Mouse (Mus musculus): Measurements from ENCODE around the gene Cnga4. TPM values are rescaled to one million over a fixed set of nuclear protein-coding genes. Genes with fewer than 3 reads are reported as not detected.
A peak's percentile ranks its signal among the peaks of the same experiment; 100 is the strongest.
"Not testable (repeated sequence)": the region's sequence is repeated elsewhere in the genome, so short reads cannot be mapped to it uniquely, and the experiment has no call there.

Cnga4 gene
- polyA plus RNA-seq, 1 experiment from 2014 or later: 0.08 TPM

- Histone ChIP-seq H3K9ac (no peak overlapping the region), H3K4me1 (no peaks in the 10 kb centered on the region), H3K27me3 (no peaks in the 10 kb centered on the region), H3K36me3 (peaks cover 68% of the 10 kb centered on the region), H3K4me3 (no peak overlapping the region), H3K9me3 (no peaks in the 10 kb centered on the region), H3K27ac (no peak overlapping the region), H3K4me2 (replicated peaks) (no peak overlapping the region)
- no peak for ATAC-seq (ENCODE audit: insufficient number of reproducible peaks, insufficient read depth, low FRiP score, low TSS enrichment)
- WGBS: 89% methylated on average over 2 of the region's 2 CpGs
Observed at GRCm38 (mm10) chr7:105387696-105388095, 16.7 kb upstream of the Cnga4 start.

DNA sequence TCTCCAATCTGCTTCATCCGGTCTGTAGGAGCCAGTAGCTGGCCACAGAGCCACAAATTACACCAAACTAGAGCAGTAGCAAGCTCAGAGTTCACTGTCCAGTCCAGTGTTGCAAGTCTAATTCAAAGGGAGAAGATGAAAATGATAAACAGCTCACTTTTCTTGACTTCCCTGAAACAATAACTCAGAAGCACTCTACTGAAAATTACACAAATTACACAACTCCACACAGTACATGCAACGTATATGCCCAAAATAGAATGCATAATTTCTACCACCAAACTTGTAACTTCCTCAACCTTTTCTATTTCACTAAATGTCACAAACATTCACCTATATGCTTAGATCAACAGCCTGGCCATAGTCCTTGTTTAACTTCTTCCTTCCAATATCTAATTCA lies 14.1 kb upstream of the Cnga4 start:
- no peak overlapping the region for H3K4me3 ChIP-seq
- H3K4me2 ChIP-seq (replicated peaks): no peak overlapping the region
- 92% methylated on average over 2 of the region's 2 CpGs for WGBS
- H3K27me3 ChIP-seq: no peaks in the 10 kb centered on the region
- H3K27ac ChIP-seq: no peak overlapping the region
- no peaks in the 10 kb centered on the region for H3K9me3 ChIP-seq
- H3K36me3 ChIP-seq: peaks cover 47% of the 10 kb centered on the region
- ATAC-seq (ENCODE audit: insufficient number of reproducible peaks, insufficient read depth, low FRiP score, low TSS enrichment): no peak
- H3K9ac ChIP-seq: no peak overlapping the region
- H3K4me1 ChIP-seq: no peaks in the 10 kb centered on the region

- 55% methylated on average over 1 of the region's 1 CpGs for WGBS
- no peak for ATAC-seq (ENCODE audit: insufficient number of reproducible peaks, insufficient read depth, low FRiP score, low TSS enrichment)
- H3K4me2 ChIP-seq (replicated peaks): no peak overlapping the region
Observed at GRCm38 (mm10) chr7:105394606-105395005, 9.8 kb upstream of the Cnga4 start.

GRCm38 (mm10) chr7:105395131-105395820 lies 9.1 kb upstream of the Cnga4 start:
- peaks cover 4% of the 10 kb centered on the region; the same call in 1 of the 2 replicates for H3K4me1 ChIP-seq
- no peak overlapping the region for H3K4me3 ChIP-seq
- no peak overlapping the region for H3K4me2 ChIP-seq (replicated peaks)
- no peak overlapping the region for H3K27ac ChIP-seq
- H3K36me3 ChIP-seq: peaks cover 10% of the 10 kb centered on the region; the same call in 1 of the 2 replicates
- ATAC-seq (ENCODE audit: insufficient number of reproducible peaks, insufficient read depth, low FRiP score, low TSS enrichment): no peak
- H3K9me3 ChIP-seq: no peaks in the 10 kb centered on the region
- H3K27me3 ChIP-seq: no peaks in the 10 kb centered on the region
- no peak overlapping the region for H3K9ac ChIP-seq

More at GRCm38 (mm10) chr7:105394606-105395005, 9.8 kb upstream of the Cnga4 start:
- Histone ChIP-seq H3K4me1 (peaks cover 4% of the 10 kb centered on the region; the same call in 1 of the 2 replicates), H3K4me3 (no peak overlapping the region), H3K36me3 (peaks cover 15% of the 10 kb centered on the region), H3K27ac (no peak overlapping the region), H3K27me3 (no peaks in the 10 kb centered on the region), H3K9me3 (no peaks in the 10 kb centered on the region), H3K9ac (no peak overlapping the region)

- Histone ChIP-seq H3K27ac (no peak overlapping the region), H3K4me3 (no peak overlapping the region), H3K4me2 (replicated peaks) (no peak overlapping the region), H3K36me3 (peaks cover 10% of the 10 kb centered on the region; the same call in 1 of the 2 replicates), H3K9me3 (no peaks in the 10 kb centered on the region), H3K27me3 (no peaks in the 10 kb centered on the region), H3K4me1 (peaks cover 4% of the 10 kb centered on the region; the same call in 1 of the 2 replicates), H3K9ac (no peak overlapping the region)
- ATAC-seq (ENCODE audit: insufficient number of reproducible peaks, insufficient read depth, low FRiP score, low TSS enrichment): no peak
Observed at GRCm38 (mm10) chr7:105396126-105396525, 8.2 kb upstream of the Cnga4 start.

- peak overlapping the region; percentile 90 for H3K9ac ChIP-seq
- H3K4me2 ChIP-seq (replicated peaks): peak overlapping the region; percentile 80
- H3K9me3 ChIP-seq: no peaks in the 10 kb centered on the region
- peak; percentile 48 for ATAC-seq (ENCODE audit: insufficient number of reproducible peaks, insufficient read depth, low FRiP score, low TSS enrichment)
- no peaks in the 10 kb centered on the region for H3K27me3 ChIP-seq
- peak overlapping the region; percentile 58 for H3K27ac ChIP-seq
- peak overlapping the region; percentile 92 for H3K4me3 ChIP-seq
- 0 out of 2 replicates have a peak, but pooled peaks cover 7% of the 10 kb centered on the region for H3K36me3 ChIP-seq
- H3K4me1 ChIP-seq: peaks cover 4% of the 10 kb centered on the region; the same call in 1 of the 2 replicates
- WGBS: 1% methylated on average over 25 of the region's 25 CpGs
Observed at GRCm38 (mm10) chr7:105399058-105399934, 5.1 kb upstream of the Cnga4 start.

DNA sequence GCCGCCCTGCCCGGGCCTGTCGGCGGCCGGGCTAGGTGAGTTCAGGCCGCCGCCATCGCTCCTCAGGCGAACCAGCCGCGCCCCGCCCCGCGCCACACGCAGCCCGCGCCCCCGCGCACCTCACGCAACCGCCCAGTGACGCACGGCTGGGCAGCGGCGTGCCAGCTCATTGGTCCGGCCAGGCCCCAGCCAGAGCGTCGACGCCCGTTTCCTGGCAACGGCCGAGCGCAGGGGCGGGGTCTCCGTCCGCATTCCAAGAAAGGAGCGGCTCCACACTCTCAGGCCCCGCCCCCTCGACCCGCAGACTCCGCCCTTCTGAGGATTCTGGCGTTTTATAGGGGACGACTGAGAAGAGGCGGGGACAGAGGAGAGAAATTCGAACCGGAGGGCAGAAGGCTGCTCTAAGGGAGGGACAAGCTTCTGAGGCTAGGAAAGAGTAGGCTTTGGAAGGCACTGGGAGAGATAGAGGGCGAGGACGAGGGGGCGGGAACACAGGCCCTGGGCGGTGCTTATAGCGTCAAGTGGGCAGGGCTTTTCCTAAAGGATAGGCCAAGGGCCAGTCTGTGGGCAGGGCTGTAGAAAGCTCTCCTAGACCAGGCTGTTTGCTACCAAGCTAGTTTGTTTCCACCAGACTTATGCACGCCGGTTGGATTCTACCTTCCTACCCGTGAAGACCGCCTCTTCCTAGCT lies 4.3 kb upstream of the Cnga4 start, which contains the start of gene Fam160a2:
TSS of gene Fam160a2 (minus strand) at position 120 of the 690 bp plus-strand sequence.
- Histone ChIP-seq H3K4me2 (replicated peaks) (peak within 1 kb of the TSS; percentile 80), H3K27me3 (no peaks in the 10 kb centered on the region), H3K36me3 (0 out of 2 replicates have a peak, but pooled peaks cover 7% of the 10 kb centered on the region), H3K27ac (peak within 1 kb of the TSS; percentile 63), H3K4me3 (peak within 1 kb of the TSS; percentile 92), H3K4me1 (peaks cover 4% of the 10 kb centered on the region; the same call in 1 of the 2 replicates), H3K9me3 (no peaks in the 10 kb centered on the region), H3K9ac (peak within 1 kb of the TSS; percentile 90)
- ATAC-seq (ENCODE audit: insufficient number of reproducible peaks, insufficient read depth, low FRiP score, low TSS enrichment): peak; percentile 99
- WGBS: 1% methylated on average over 54 of the region's 55 CpGs

- Histone ChIP-seq H3K27ac (no peak overlapping the region), H3K4me1 (no peaks in the 10 kb centered on the region), H3K9ac (no peak overlapping the region), H3K36me3 (no peaks in the 10 kb centered on the region), H3K4me2 (replicated peaks) (no peak overlapping the region), H3K27me3 (no peaks in the 10 kb centered on the region), H3K4me3 (no peak overlapping the region), H3K9me3 (no peaks in the 10 kb centered on the region)
- WGBS: 82% methylated on average over 1 of the region's 1 CpGs
- ATAC-seq (ENCODE audit: insufficient number of reproducible peaks, insufficient read depth, low FRiP score, low TSS enrichment): no peak
Observed at GRCm38 (mm10) chr7:105406322-105406721, 2.0 kb downstream of the Cnga4 start.

- H3K27me3 ChIP-seq; H3K9ac ChIP-seq; H3K4me1 ChIP-seq; H3K36me3 ChIP-seq; H3K4me3 ChIP-seq; ATAC-seq (ENCODE audit: insufficient number of reproducible peaks, insufficient read depth, low FRiP score, low TSS enrichment); H3K4me2 ChIP-seq (replicated peaks); H3K9me3 ChIP-seq; H3K27ac ChIP-seq: not testable (repeated sequence)
- 63% methylated on average over 8 of the region's 8 CpGs for WGBS
Observed at GRCm38 (mm10) chr7:105411874-105412632, 7.7 kb downstream of the Cnga4 start.

DNA sequence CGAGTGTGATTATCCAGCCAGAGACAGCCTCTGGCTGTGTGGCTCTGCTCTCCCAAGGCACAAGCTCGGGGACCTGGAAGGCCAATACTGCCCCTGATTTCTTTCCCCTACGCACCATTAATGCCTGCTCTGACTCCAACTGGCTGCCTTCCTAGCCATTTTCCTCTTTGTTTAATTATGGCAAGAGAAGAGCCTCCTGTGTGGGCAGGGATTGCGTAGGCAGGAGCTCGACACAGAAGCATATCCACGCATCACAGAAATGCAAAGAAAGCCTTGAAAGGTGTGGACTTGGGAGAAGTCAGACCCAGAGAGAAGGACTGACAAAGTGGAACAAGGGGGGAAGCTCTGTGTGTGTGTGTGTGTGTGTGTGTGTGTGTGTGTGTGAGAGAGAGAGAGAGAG lies 10.0 kb downstream of the Cnga4 start:
- WGBS: 53% methylated on average over 6 of the region's 6 CpGs
- ATAC-seq (ENCODE audit: insufficient number of reproducible peaks, insufficient read depth, low FRiP score, low TSS enrichment): no peak
- Histone ChIP-seq H3K27ac (no peak overlapping the region), H3K9ac (no peak overlapping the region), H3K4me2 (replicated peaks) (no peak overlapping the region), H3K9me3 (no peaks in the 10 kb centered on the region), H3K36me3 (no peaks in the 10 kb centered on the region), H3K4me3 (no peak overlapping the region), H3K4me1 (no peaks in the 10 kb centered on the region), H3K27me3 (no peaks in the 10 kb centered on the region)

- H3K27ac ChIP-seq: no peak overlapping the region
- no peak overlapping the region for H3K9ac ChIP-seq
- WGBS: 94% methylated on average over 7 of the region's 7 CpGs
- H3K4me2 ChIP-seq (replicated peaks): no peak overlapping the region
- no peak for ATAC-seq (ENCODE audit: insufficient number of reproducible peaks, insufficient read depth, low FRiP score, low TSS enrichment)
- H3K4me3 ChIP-seq: no peak overlapping the region
- no peaks in the 10 kb centered on the region for H3K4me1 ChIP-seq
- H3K27me3 ChIP-seq: no peaks in the 10 kb centered on the region
- no peaks in the 10 kb centered on the region for H3K36me3 ChIP-seq
- no peaks in the 10 kb centered on the region for H3K9me3 ChIP-seq
Observed at GRCm38 (mm10) chr7:105416529-105416928, 12.2 kb downstream of the Cnga4 start.

All from embryonic facial prominence, embryonic 12.5 days (tissue).